Mouse (Mus musculus) lung, embryonic 14.5 days (tissue): ENCODE measurements around the gene Ptch1. TPM values are rescaled to one million over a fixed set of nuclear protein-coding genes. Genes with fewer than 3 reads are reported as not detected.

Source experiments
- ATAC-seq: fragments of 200-750 bp; cut with Nextera tagmentation; 2 replicates; pipeline ENCODE4 v1.8.0; 2017; ENCODE audit warnings: mild to moderate bottlenecking, moderate TSS enrichment, moderate library complexity; ENCODE audit not compliant: insufficient read depth
- DNase-seq: peaks from one replicate; pipeline ENCODE4 v3.0.0-alpha.2; 2015
- H3K27ac ChIP-seq: fragments of 300-500 bp; sonication (generic); 2 replicates; pipeline ENCODE4 v1.5.1; 2014; ENCODE audit warnings: low read depth, mild to moderate bottlenecking, moderate library complexity
- H3K27me3 ChIP-seq: fragments of 300-500 bp; sonication (generic); 2 replicates; pipeline ENCODE4 v1.6.1; 2014; ENCODE audit warnings: low read length, control low read depth; ENCODE audit not compliant: insufficient read depth
- H3K36me3 ChIP-seq: fragments of 300-500 bp; sonication (generic); 2 replicates; pipeline ENCODE4 v1.6.1; 2014; ENCODE audit warnings: control low read depth; ENCODE audit not compliant: insufficient read depth
- H3K4me1 ChIP-seq: fragments of 300-500 bp; sonication (generic); 2 replicates; pipeline ENCODE4 v1.6.1; 2014; ENCODE audit warnings: antibody characterized with exemption, control low read depth; ENCODE audit not compliant: insufficient read depth
- H3K4me2 ChIP-seq: fragments of 300-500 bp; sonication (generic); 2 replicates; pipeline ENCODE4 v1.6.1; 2014; ENCODE audit warnings: mild to moderate bottlenecking
- H3K4me3 ChIP-seq: fragments of 300-500 bp; sonication (generic); 2 replicates; pipeline ENCODE4 v1.5.1; 2014; ENCODE audit warnings: low read depth, low read length
- H3K9ac ChIP-seq: fragments of 300-500 bp; sonication (generic); 2 replicates; pipeline ENCODE4 v1.6.1; 2014
- H3K9me3 ChIP-seq: fragments of 300-500 bp; sonication (generic); 2 replicates; pipeline ENCODE4 v1.6.1; 2016; ENCODE audit warnings: low read depth, low read length, control low read depth
- CTCF ChIP-seq: IDR thresholded peaks from 2 replicates; pipeline ENCODE4 v1.5.1; 2016; ENCODE audit warnings: antibody characterized with exemption, low read depth
- WGBS: fragments of 180-500 bp; shearing (Covaris S2); extraction: QIAGEN DNeasy Blood & Tissue Kit; methylation state at CpG from one replicate; pipeline ENCODE4 v1.1.7; 2014; 5-methylcytosine and 5-hydroxymethylcytosine counted together
- polyA plus RNA-seq: library from polyadenylated mRNA; unstranded; fragments of >200 nt; fragmentation: Nextera tagmentation; extraction: Ambion mirVana; gene quantifications from 2 replicates; pipeline ENCODE4 v1.2.1, GENCODE M21; 2014

Ptch1 gene
- polyA plus RNA-seq, 1 experiment from 2014 or later = 68.6 TPM

DNA sequence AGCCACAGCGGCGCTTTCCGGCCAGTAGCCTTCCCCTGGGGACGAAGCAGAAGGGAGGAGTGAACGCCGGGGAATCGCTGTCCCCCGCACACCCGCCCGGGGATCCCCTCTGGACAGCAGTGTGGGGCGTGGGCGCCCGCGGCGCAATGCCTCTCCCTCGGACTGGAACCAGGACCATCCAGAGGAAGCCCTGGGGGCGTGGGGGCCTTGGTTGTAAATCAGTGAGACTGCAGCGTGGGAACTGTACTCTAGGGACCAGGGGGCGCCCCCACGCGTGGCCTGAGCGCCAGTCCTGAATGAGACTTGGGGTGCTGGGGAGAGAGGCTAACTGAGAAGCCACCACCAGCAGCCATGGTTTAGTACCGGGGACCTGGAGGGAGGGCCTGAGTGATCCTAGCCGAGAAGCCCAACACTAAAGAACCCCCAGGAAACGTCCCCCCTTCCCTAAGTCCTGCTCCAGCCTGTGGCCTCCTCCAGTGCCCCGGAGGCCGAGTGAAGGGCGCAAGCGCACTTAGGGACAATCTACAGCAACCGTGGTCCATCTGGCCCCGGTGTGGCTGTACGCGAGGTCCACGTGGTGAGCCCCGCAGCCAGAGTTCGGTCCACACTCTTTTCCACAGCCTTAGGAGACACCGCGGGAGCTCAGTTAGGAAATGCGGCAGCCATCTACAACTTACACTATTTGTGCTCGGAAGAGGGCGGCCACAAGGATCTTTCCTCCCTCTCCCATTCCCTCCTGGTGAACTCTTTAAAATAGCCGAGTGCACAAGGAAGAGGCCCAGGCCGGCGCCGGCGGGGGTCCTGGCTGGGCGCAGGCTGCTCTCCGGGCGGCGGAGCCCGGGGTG lies 9.4 kb downstream of the Ptch1 start:
- TF ChIP-seq CTCF = no peak
- ATAC-seq (no peak), DNase-seq (peak; percentile 61)
- WGBS = under 1% methylated on average over 51 of the region's 51 CpGs
- peaks cover 53% of the 10 kb centered on the region for H3K36me3 ChIP-seq
- H3K4me2 ChIP-seq = peak overlapping the region; percentile 91
- H3K4me3 ChIP-seq = peak overlapping the region; percentile 83
- H3K4me1 ChIP-seq = peaks cover 39% of the 10 kb centered on the region
- H3K9me3 ChIP-seq = no peaks in the 10 kb centered on the region
- H3K27me3 ChIP-seq = no peaks in the 10 kb centered on the region
- H3K9ac ChIP-seq = peak overlapping the region; percentile 100
- H3K27ac ChIP-seq = peak overlapping the region; percentile 100

GRCm38 (mm10) chr13:63562972-63563780 lies 10.2 kb downstream of the Ptch1 start:
- H3K4me1 ChIP-seq = peaks cover 40% of the 10 kb centered on the region
- no peaks in the 10 kb centered on the region for H3K27me3 ChIP-seq
- peak; percentile 41 for ATAC-seq
- DNase-seq = peak; percentile 96
- under 1% methylated on average over 48 of the region's 51 CpGs for WGBS
- TF ChIP-seq CTCF = no peak; the same call in 1 of the 2 replicates
- H3K9ac ChIP-seq = peak overlapping the region; percentile 100
- peaks cover 59% of the 10 kb centered on the region for H3K36me3 ChIP-seq
- H3K27ac ChIP-seq = peak overlapping the region; percentile 100
- H3K4me2 ChIP-seq = peak overlapping the region; percentile 91
- H3K9me3 ChIP-seq = no peaks in the 10 kb centered on the region
- peak overlapping the region; percentile 83 for H3K4me3 ChIP-seq

DNA sequence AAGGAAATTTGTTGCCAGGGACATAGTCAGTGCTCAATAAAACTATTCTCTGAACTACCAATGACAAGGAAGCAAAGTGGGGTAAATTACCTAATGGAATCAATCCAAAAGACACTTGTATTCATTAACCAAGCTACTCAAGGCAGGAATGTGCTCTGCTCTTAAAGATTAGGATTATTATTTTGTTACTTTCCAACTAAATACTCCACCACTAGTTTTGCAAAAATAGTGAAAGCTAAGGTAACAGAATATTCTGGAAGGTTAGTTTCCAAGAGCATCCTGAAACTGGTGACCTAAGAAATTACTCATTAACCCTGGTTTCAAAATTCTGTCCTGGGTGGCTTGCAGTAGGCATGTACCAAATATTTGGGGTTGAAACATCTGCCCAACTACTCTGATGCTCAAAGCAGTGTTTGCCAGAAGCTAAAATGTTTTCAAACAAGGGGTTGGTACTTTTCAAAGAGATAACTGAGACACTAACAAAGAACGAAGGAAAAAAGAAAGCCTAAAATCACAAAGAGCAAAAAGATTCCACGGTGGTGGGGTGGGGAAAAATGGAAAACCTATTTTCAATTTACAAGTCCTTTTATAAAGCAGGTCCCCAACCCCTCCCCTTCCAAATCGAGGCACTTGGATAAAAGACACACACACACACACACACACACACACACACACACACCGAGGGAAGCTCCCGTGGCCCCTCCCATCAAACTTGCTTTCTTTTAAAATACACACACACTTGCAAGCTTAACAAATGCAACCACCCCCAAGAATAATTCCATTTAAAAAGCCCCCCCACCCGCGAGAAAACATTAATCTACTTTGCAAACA lies 11.0 kb downstream of the Ptch1 start:
- Histone ChIP-seq H3K4me3 (peak overlapping the region; percentile 83), H3K27me3 (no peaks in the 10 kb centered on the region), H3K4me1 (peaks cover 47% of the 10 kb centered on the region), H3K4me2 (peak overlapping the region; percentile 91), H3K9me3 (no peaks in the 10 kb centered on the region), H3K27ac (peak overlapping the region; percentile 100), H3K36me3 (peaks cover 67% of the 10 kb centered on the region), H3K9ac (peak overlapping the region; percentile 100)
- 4% methylated on average over 7 of the region's 7 CpGs for WGBS
- ATAC-seq (no peak), DNase-seq (peak; percentile 30)
- no peak for TF ChIP-seq CTCF

GRCm38 (mm10) chr13:63558297-63558890 lies 15.0 kb downstream of the Ptch1 start:
- TF ChIP-seq CTCF = peak; percentile 20; the same call in 1 of the 2 replicates
- H3K27ac ChIP-seq = peak overlapping the region; percentile 56
- peak overlapping the region; percentile 91 for H3K4me2 ChIP-seq
- DNase-seq (peak; percentile 90), ATAC-seq (peak; percentile 67)
- peaks cover 77% of the 10 kb centered on the region for H3K4me1 ChIP-seq
- peak overlapping the region; percentile 17; the same call in 1 of the 2 replicates for H3K9ac ChIP-seq
- peak overlapping the region; percentile 83 for H3K4me3 ChIP-seq
- no peaks in the 10 kb centered on the region for H3K27me3 ChIP-seq
- WGBS = 5% methylated on average over 8 of the region's 8 CpGs
- H3K9me3 ChIP-seq = no peaks in the 10 kb centered on the region
- peaks cover 67% of the 10 kb centered on the region for H3K36me3 ChIP-seq

- Histone ChIP-seq H3K9ac (peak overlapping the region; percentile 5; the same call in 1 of the 2 replicates), H3K4me1 (peaks cover 80% of the 10 kb centered on the region), H3K27me3 (no peaks in the 10 kb centered on the region), H3K9me3 (no peaks in the 10 kb centered on the region), H3K4me2 (peak overlapping the region; percentile 91), H3K27ac (peak overlapping the region; percentile 72), H3K36me3 (peaks cover 74% of the 10 kb centered on the region), H3K4me3 (peak overlapping the region; percentile 24)
- WGBS = 5% methylated on average over 1 of the region's 1 CpGs
- peak; percentile 47; the same call in 1 of the 2 replicates for ATAC-seq
- no peak for TF ChIP-seq CTCF
- DNase-seq = peak; percentile 81
Observed at GRCm38 (mm10) chr13:63556431-63556830, 17.0 kb downstream of the Ptch1 start.

DNA sequence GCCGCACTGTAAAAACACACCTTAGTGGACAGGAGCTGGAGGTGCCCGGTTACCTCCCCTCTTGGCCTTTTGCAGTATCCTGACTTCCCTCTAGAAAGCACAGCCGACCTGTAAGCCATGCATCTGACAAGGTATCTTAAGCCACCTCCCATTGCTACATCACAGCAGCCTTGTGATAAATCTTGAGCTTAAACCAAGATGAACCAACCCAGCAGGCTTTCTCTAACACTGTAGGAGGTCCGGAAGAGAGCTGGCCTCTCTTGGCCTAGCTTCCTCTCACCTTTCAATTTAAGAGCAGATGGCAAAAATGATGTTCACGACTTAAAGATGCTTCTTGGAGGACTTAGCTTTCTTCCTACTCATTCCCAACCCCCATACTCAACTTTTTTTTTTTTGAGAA lies 17.5 kb downstream of the Ptch1 start:
- Histone ChIP-seq H3K36me3 (peaks cover 74% of the 10 kb centered on the region), H3K4me2 (peak overlapping the region; percentile 91), H3K9ac (0 out of 2 replicates have a peak overlapping the region, but pooled peaks have one; percentile 5), H3K4me3 (peak overlapping the region; percentile 24; the same call in 1 of the 2 replicates), H3K27me3 (no peaks in the 10 kb centered on the region), H3K27ac (peak overlapping the region; percentile 44; the same call in 1 of the 2 replicates), H3K4me1 (peaks cover 81% of the 10 kb centered on the region), H3K9me3 (no peaks in the 10 kb centered on the region)
- ATAC-seq (no peak), DNase-seq (no peak)
- WGBS = 15% methylated on average over 5 of the region's 5 CpGs
- no peak for TF ChIP-seq CTCF
